Comparison of ENCODE assay signal across 11 mouse cellular contexts in genomic region chr16:76433076-76433825, GRCm38 (mm10). TPM values are rescaled to one million over a fixed set of nuclear protein-coding genes. Genes with fewer than 3 reads are reported as not detected.
A peak's percentile ranks its signal among the peaks of the same experiment; 100 is the strongest.
DNase-seq lines count a peak whose midpoint lies in the region; ATAC-seq and TF ChIP-seq lines count a peak whose summit lies in the region.
"Had no signal": no experiment of that assay in that cellular context is flagged by ENCODE, and none has a peak within 500 bp of the region (broad histone marks: within the 10 kb centered on the region; RNA-seq: fewer than 3 reads in every experiment).

No protein-coding gene starts in this region.

- intact Hi-C loops in gastrocnemius, postnatal 14 days (cut with DNase I; ENCODE audit: low total_unique reads): no loop called here

- TF ChIP-seq CTCF in cerebellum, adult 2 months (IDR thresholded peaks at IDR 0.05; ENCODE audit: borderline replicate concordance, insufficient read depth, low read depth, low read length): no peak
- no peak for TF ChIP-seq CTCF in midbrain, postnatal 0 days (IDR thresholded peaks at IDR 0.05)

- peak; percentile 48 for ATAC-seq in CD4-positive, CD25-positive, alpha-beta regulatory T cell, adult 4 months
- ATAC-seq in midbrain, postnatal 0 days (ENCODE audit: low FRiP score): no peak
- ATAC-seq: liver, postnatal 0 days had no signal

- no peak for TF ChIP-seq POLR2A in cerebellum, adult 2 months (IDR thresholded peaks at IDR 0.05; ENCODE audit: borderline replicate concordance, insufficient read depth, low read length)

- H3K4me1 ChIP-seq in cerebellum, adult 2 months (ENCODE audit: control insufficient read depth, insufficient read depth, low read length): peaks cover 5% of the 10 kb centered on the region
- no peaks in the 10 kb centered on the region for H3K4me1 ChIP-seq in midbrain, postnatal 0 days (ENCODE audit: insufficient read depth, low read length)
- H3K4me1 ChIP-seq: embryonic facial prominence, embryonic 12.5 days; hindbrain, embryonic 15.5 days had no signal

- WGBS in cerebellum, adult 2 months: 15% methylated on average over 24 of the region's 24 CpGs
- WGBS in midbrain, postnatal 0 days: 82% methylated on average over 24 of the region's 24 CpGs

- H3K9ac ChIP-seq in midbrain, postnatal 0 days (replicated peaks; ENCODE audit: low read length, poor library complexity, severe bottlenecking): no peak overlapping the region
- H3K9ac ChIP-seq: embryonic facial prominence, embryonic 12.5 days; hindbrain, embryonic 15.5 days; liver, postnatal 0 days had no signal

- H3K36me3 ChIP-seq in midbrain, postnatal 0 days (ENCODE audit: insufficient read depth, low read length): no peaks in the 10 kb centered on the region
- H3K36me3 ChIP-seq: embryonic facial prominence, embryonic 12.5 days; hindbrain, embryonic 15.5 days had no signal

- H3K9me3 ChIP-seq in midbrain, postnatal 0 days (ENCODE audit: low read length): no peaks in the 10 kb centered on the region
- H3K9me3 ChIP-seq: embryonic facial prominence, embryonic 12.5 days; hindbrain, embryonic 15.5 days had no signal

- peak overlapping the region; percentile 52 for H3K4me3 ChIP-seq in cerebellum, adult 2 months (replicated peaks; ENCODE audit: insufficient read depth, low read depth, low read length)
- no peak overlapping the region for H3K4me3 ChIP-seq in midbrain, postnatal 0 days (ENCODE audit: low read depth, low read length)
- H3K4me3 ChIP-seq: embryonic facial prominence, embryonic 12.5 days; hindbrain, embryonic 15.5 days had no signal

- DNase-seq in cerebellum, adult 2 months: peak; percentile 36 to 40
- no peak for DNase-seq in cerebellum, adult 11-12 months
- DNase-seq in gastrocnemius, postnatal 14 days: peak; percentile 58
- DNase-seq in layer of hippocampus, postnatal 14 days (ENCODE audit: low spot score in 2 of 2): peak; percentile 13 to 60
- no peak for DNase-seq in spleen, postnatal 4 days (ENCODE audit: low spot score in 2 of 2)
- no peak for DNase-seq in embryo, embryonic 10.5 days (ENCODE audit: low spot score)
- no peak for DNase-seq in midbrain, postnatal 0 days (ENCODE audit: low spot score)
- DNase-seq: liver, postnatal 0 days had no signal

- no peak overlapping the region for H3K4me2 ChIP-seq in midbrain, postnatal 0 days (ENCODE audit: low read depth, low read length, poor library complexity, severe bottlenecking)
- H3K4me2 ChIP-seq: embryonic facial prominence, embryonic 12.5 days; hindbrain, embryonic 15.5 days had no signal

- no peaks in the 10 kb centered on the region; the same call in 1 of the 2 replicates for H3K27me3 ChIP-seq in cerebellum, adult 2 months (ENCODE audit: control insufficient read depth, insufficient read depth, low read length)
- no peaks in the 10 kb centered on the region for H3K27me3 ChIP-seq in midbrain, postnatal 0 days (ENCODE audit: insufficient read depth, low read length)
- H3K27me3 ChIP-seq: embryonic facial prominence, embryonic 12.5 days; hindbrain, embryonic 15.5 days had no signal

- no peak overlapping the region for H3K27ac ChIP-seq in cerebellum, adult 2 months (ENCODE audit: insufficient read depth, low read length)
- no peak overlapping the region for H3K27ac ChIP-seq in midbrain, postnatal 0 days (ENCODE audit: low read depth, low read length)
- H3K27ac ChIP-seq: embryonic facial prominence, embryonic 12.5 days; hindbrain, embryonic 15.5 days had no signal

RNA-seq across cellular contexts. Expression of gene Nrip1, which starts 59.6 kb away (rescaled TPM):
- 11.3 and 12.8 TPM in 2 replicates for polyA plus RNA-seq in cerebellum, adult 2 months (2012; rRNA removed)
- polyA plus RNA-seq in CD4-positive, CD25-positive, alpha-beta regulatory T cell, adult 4 months (2017; shearing (Covaris generic)): 10 to 100 TPM; 42.3 to 52.8 TPM
- total RNA-seq in gastrocnemius, postnatal 14 days (2021): 10 to 100 TPM; 36.7 to 37.0 TPM
- 10 to 100 TPM; 51.6 to 54.7 TPM for total RNA-seq in layer of hippocampus, postnatal 14 days (2021)
- total RNA-seq in midbrain, postnatal 0 days (2014; rRNA removed): 33.7 and 55.8 TPM in 2 replicates
- polyA plus RNA-seq in midbrain, postnatal 0 days (2015; fragmentation: Nextera tagmentation; extraction: Ambion mirVana): 27.2 and 29.5 TPM in 2 replicates

Comparison
In these comparisons a context has a peak if more than half of its experiments do, and no peak if none do; other contexts are left out.
1. DNase-seq: peak in cerebellum, adult 2 months (2 of 2), gastrocnemius, postnatal 14 days (single experiment) and layer of hippocampus, postnatal 14 days (2 of 2); none in cerebellum, adult 11-12 months (single experiment), spleen, postnatal 4 days (0 of 2), embryo, embryonic 10.5 days (single experiment) and midbrain, postnatal 0 days (single experiment).